Mouse (Mus musculus) stomach, postnatal 0 days (tissue): ENCODE data around the gene Rhpn2. TPM values are rescaled to one million over a fixed set of nuclear protein-coding genes. Genes with fewer than 3 reads are reported as not detected.

Experiments
- ATAC-seq: fragments of 200-750 bp; cut with Nextera tagmentation; 2 replicates; pipeline ENCODE4 v1.8.0; 2017; ENCODE audit not compliant: low FRiP score, low TSS enrichment
- DNase-seq: peaks from one replicate; pipeline ENCODE4 v3.0.0-alpha.2; 2016; ENCODE audit warnings: low spot score
- H3K27ac ChIP-seq: fragments of 300-500 bp; sonication (generic); replicated peaks from 2 replicates; pipeline ENCODE4 v1.5.1; 2014; ENCODE audit warnings: mild to moderate bottlenecking, control low read depth
- H3K27me3 ChIP-seq: fragments of 300-500 bp; sonication (generic); 2 replicates; pipeline ENCODE4 v1.6.1; 2014; ENCODE audit warnings: low read length; ENCODE audit not compliant: control insufficient read depth, insufficient read depth
- H3K36me3 ChIP-seq: fragments of 300-500 bp; sonication (generic); 2 replicates; pipeline ENCODE4 v1.6.1; 2014; ENCODE audit warnings: low read length, mixed read lengths; ENCODE audit not compliant: control insufficient read depth, insufficient read depth
- H3K4me1 ChIP-seq: fragments of 300-500 bp; sonication (generic); replicated peaks from 2 replicates; pipeline ENCODE4 v1.6.1; 2014; ENCODE audit warnings: antibody characterized with exemption; ENCODE audit not compliant: control insufficient read depth, insufficient read depth
- H3K4me2 ChIP-seq: fragments of 300-500 bp; sonication (generic); replicated peaks from 2 replicates; pipeline ENCODE4 v1.6.1; 2014; ENCODE audit warnings: low read depth, mild to moderate bottlenecking, control low read depth, moderate library complexity
- H3K4me3 ChIP-seq: fragments of 300-500 bp; sonication (generic); 2 replicates; pipeline ENCODE4 v1.5.1; 2014; ENCODE audit warnings: low read depth, low read length, control low read depth
- H3K9ac ChIP-seq: fragments of 300-500 bp; sonication (generic); 2 replicates; pipeline ENCODE4 v1.6.1; 2014; ENCODE audit warnings: mild to moderate bottlenecking, low read length, control low read depth, mixed read lengths
- H3K9me3 ChIP-seq: fragments of 300-500 bp; sonication (generic); 2 replicates; pipeline ENCODE4 v1.6.1; 2016; ENCODE audit warnings: low read length; ENCODE audit not compliant: control insufficient read depth
- CTCF ChIP-seq: IDR thresholded peaks from 2 replicates; pipeline ENCODE4 v1.5.1; 2016; ENCODE audit warnings: antibody characterized with exemption, low read depth, mild to moderate bottlenecking, moderate library complexity
- EP300 ChIP-seq: optimal IDR thresholded peaks from 2 replicates; pipeline ENCODE3; 2016; ENCODE audit warnings: antibody characterized with exemption
- WGBS: fragments of 180-500 bp; shearing (Covaris S2); extraction: QIAGEN DNeasy Blood & Tissue Kit; methylation state at CpG from one replicate; pipeline ENCODE4 v1.1.7; 2014; 5-methylcytosine and 5-hydroxymethylcytosine counted together
- polyA plus RNA-seq: library from polyadenylated mRNA; unstranded; fragments of >200 nt; fragmentation: Nextera tagmentation; extraction: Ambion mirVana; gene quantifications from 2 replicates; pipeline ENCODE4 v1.2.1, GENCODE M21; 2015

The Rhpn2 gene
- polyA plus RNA-seq, 1 experiment from 2014 or later: 23.1 TPM

DNA sequence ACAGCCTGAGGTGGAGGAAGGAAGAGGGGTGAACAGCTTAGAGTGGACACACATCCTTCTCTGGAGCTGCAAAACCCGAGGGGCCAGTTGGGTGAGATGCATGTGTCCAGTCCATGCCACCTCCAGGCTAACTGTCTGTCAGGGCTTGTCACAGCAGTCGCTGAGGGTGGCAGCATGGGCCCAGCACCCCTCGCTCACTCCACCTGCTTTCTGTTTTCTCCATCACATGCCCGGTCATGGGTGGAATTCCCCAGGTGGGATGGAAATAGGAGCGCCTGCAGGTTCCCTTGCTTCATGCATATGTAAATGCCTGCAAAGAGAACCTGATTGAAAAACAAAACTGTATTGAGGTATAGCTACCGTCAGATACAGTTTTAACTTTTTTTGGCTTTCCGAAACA lies 40.3 kb downstream of the Rhpn2 start:
- ATAC-seq: no peak
- H3K4me3 ChIP-seq: no peak overlapping the region
- H3K9ac ChIP-seq: no peak overlapping the region
- H3K9me3 ChIP-seq: no peaks in the 10 kb centered on the region
- no peaks in the 10 kb centered on the region for H3K36me3 ChIP-seq
- WGBS: 81% methylated on average over 7 of the region's 7 CpGs
- DNase-seq: no peak
- H3K27me3 ChIP-seq: no peaks in the 10 kb centered on the region
- H3K4me1 ChIP-seq: no peaks in the 10 kb centered on the region
- H3K4me2 ChIP-seq: no peak overlapping the region
- no peak overlapping the region for H3K27ac ChIP-seq
- no peak for TF ChIP-seq EP300
- TF ChIP-seq CTCF: no peak

DNA sequence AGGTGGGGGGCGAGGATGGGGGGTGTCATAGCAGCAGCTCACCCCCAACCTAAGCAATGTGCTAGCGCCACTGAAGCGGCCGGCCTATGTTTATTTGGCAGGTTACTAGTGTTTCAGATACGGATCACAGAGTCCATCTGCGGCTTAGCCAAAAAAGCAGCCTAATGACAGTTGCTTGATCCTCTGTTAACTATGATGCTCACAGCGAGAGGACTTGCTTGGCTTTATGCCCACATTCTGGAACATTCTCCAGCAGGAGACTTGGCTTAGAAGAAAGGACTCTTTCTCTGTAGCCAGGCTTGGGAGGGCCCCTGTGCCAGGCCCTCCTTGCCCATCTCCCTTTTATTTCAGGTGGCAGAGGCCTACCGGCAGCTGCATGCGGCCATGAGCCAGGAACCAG lies 42.7 kb downstream of the Rhpn2 start:
- ATAC-seq (no peak), DNase-seq (no peak)
- H3K4me1 ChIP-seq: no peaks in the 10 kb centered on the region
- no peaks in the 10 kb centered on the region for H3K36me3 ChIP-seq
- no peak overlapping the region for H3K9ac ChIP-seq
- no peaks in the 10 kb centered on the region for H3K9me3 ChIP-seq
- no peak overlapping the region for H3K4me3 ChIP-seq
- TF ChIP-seq CTCF: no peak
- no peak for TF ChIP-seq EP300
- H3K27me3 ChIP-seq: no peaks in the 10 kb centered on the region
- 64% methylated on average over 9 of the region's 9 CpGs for WGBS
- no peak overlapping the region for H3K27ac ChIP-seq
- H3K4me2 ChIP-seq: no peak overlapping the region

GRCm38 (mm10) chr7:35379492-35380119 lies 45.6 kb downstream of the Rhpn2 start:
- Histone ChIP-seq H3K9ac (no peak overlapping the region), H3K27me3 (no peaks in the 10 kb centered on the region), H3K36me3 (no peaks in the 10 kb centered on the region), H3K4me2 (no peak overlapping the region), H3K27ac (no peak overlapping the region), H3K4me3 (no peak overlapping the region), H3K9me3 (no peaks in the 10 kb centered on the region), H3K4me1 (no peaks in the 10 kb centered on the region)
- peak; percentile 48 for DNase-seq
- ATAC-seq: no peak
- TF ChIP-seq EP300 (no peak), CTCF (no peak)
- WGBS: 35% methylated on average over 13 of the region's 16 CpGs

DNA sequence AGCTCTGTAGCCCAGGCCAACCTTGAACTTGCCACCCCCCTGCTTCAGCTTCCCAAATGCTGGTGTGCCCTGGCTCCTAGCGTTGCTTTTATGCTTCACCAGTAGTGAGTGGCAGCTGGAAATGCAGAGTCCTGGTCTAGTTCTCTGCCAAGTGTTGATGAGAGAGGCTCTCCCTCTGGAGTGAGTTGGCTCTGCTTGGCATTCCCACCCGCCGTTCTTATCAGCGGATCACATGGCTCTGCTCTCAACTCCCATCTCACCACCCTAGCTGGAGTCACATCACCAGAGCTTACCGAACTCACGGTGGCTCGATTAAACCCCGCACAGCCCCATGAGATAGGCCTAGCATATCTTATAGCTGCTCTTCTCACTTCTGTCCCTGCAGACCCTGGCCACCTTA lies 46.4 kb downstream of the Rhpn2 start:
- no peak overlapping the region for H3K4me3 ChIP-seq
- TF ChIP-seq EP300 (no peak), CTCF (no peak)
- H3K4me2 ChIP-seq: no peak overlapping the region
- H3K4me1 ChIP-seq: no peaks in the 10 kb centered on the region
- 84% methylated on average over 8 of the region's 8 CpGs for WGBS
- H3K27ac ChIP-seq: no peak overlapping the region
- no peaks in the 10 kb centered on the region for H3K27me3 ChIP-seq
- ATAC-seq: no peak
- H3K9ac ChIP-seq: no peak overlapping the region
- H3K36me3 ChIP-seq: no peaks in the 10 kb centered on the region
- DNase-seq: no peak
- H3K9me3 ChIP-seq: no peaks in the 10 kb centered on the region

DNA sequence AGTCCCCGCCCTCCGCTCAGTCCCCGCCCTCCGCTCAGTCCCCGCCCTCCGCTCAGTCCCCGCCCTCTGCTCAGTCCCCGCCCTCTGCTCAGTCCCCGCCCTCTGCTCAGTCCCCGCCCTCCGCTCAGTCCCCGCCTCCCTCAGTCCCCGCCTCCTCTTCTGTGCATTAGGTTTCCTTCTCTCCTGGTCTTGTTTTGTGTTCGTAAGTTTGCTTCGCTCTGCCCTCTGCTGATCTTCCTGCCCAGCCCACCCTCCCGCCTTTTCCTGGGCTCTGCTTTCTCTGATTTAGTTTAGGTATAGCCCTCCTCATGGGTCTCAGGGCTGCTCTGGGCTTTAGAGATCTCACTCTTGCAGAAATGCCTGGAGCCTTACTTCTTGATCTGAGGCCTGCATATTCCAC lies 47.9 kb downstream of the Rhpn2 start:
- 75% methylated on average over 11 of the region's 16 CpGs for WGBS
- Histone ChIP-seq H3K4me3 (no peak overlapping the region), H3K9ac (no peak overlapping the region), H3K4me1 (no peaks in the 10 kb centered on the region), H3K27ac (no peak overlapping the region), H3K36me3 (no peaks in the 10 kb centered on the region), H3K4me2 (no peak overlapping the region), H3K27me3 (no peaks in the 10 kb centered on the region), H3K9me3 (no peaks in the 10 kb centered on the region)
- TF ChIP-seq EP300: no peak
- TF ChIP-seq CTCF: no peak
- ATAC-seq (peak; percentile 7; the same call in 1 of the 2 replicates), DNase-seq (peak; percentile 71)

DNA sequence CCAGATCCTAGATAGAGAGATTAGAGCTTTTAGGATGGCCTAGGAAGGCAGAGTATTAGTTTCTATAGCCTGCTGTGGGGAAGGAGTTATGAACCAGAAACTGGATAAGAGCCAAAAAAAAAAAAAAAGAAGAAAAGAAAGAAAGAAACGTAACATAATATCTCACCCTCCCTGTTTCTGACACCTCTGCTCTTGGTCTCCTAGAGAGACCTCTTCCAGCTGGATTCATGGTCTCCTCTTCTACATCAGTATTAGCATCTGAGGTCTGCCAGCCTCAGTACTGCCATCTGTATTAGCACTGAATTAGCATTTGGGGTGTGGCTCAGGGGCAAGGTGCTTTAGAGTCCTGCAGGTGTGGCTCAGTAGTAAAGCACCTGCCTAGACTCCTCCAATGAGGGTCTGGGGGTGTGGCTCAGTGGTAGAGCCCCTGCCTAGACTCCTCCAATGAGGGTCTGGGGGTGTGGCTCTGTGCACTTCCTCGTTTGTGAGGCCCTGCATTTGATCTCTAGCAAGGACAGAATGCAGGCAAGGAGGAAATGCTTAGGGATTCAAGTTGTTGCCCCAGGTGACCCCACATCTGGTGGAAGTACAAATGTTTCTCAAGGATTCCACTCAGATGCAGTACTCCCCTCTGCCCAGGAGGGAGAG lies 48.9 kb downstream of the Rhpn2 start:
- 27% methylated on average over 2 of the region's 2 CpGs for WGBS
- Histone ChIP-seq H3K9me3 (no peaks in the 10 kb centered on the region), H3K36me3 (no peaks in the 10 kb centered on the region), H3K9ac (no peak overlapping the region), H3K4me2 (no peak overlapping the region), H3K4me1 (no peaks in the 10 kb centered on the region), H3K27me3 (no peaks in the 10 kb centered on the region), H3K4me3 (no peak overlapping the region), H3K27ac (no peak overlapping the region)
- DNase-seq: peak; percentile 87
- no peak for TF ChIP-seq CTCF
- ATAC-seq: peak; percentile 87
